Mouse (Mus musculus) brain, embryonic 18.5 days (tissue): Measurements from ENCODE around the gene Gm11239.
"Not testable (repeated sequence)": the region's sequence is repeated elsewhere in the genome, so short reads cannot be mapped to it uniquely, and the experiment has no call there.

ENCODE experiments used
- DNase-seq: peaks from one replicate; pipeline ENCODE4 v3.0.0-alpha.2; 2012; ENCODE audit warnings: low read depth, low spot score

The Gm11239 gene

DNA sequence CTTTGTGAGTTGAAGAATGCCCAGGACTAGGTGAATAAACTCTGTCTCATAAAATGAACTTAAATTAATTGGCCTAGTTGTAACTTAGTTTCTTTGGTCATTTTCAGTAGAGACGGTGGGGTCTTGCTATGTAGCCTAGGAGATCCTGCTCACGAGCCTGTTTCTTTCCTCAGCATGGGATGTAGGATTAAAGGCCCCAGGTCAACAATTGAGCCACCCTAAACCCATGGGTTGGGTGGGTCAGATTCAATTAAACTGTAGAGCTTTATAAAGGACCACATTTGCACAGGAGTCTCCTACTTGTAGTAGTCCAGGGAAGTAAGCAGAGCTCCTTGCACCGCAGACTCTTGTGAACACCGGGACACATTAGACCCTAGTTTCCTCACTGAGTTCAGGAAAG, at the start of gene Gm11239:
Gene Gm11239, plus strand, starts transcription at position 301 of the 400 bp plus-strand sequence.
- not testable (repeated sequence) for DNase-seq

DNA sequence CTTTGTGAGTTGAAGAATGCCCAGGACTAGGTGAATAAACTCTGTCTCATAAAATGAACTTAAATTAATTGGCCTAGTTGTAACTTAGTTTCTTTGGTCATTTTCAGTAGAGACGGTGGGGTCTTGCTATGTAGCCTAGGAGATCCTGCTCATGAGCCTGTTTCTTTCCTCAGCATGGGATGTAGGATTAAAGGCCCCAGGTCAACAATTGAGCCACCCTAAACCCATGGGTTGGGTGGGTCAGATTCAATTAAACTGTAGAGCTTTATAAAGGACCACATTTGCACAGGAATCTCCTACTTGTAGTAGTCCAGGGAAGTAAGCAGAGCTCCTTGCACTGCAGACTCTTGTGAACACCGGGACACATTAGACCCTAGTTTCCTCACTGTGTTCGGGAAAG, 45.5 kb upstream of the Gm11239 start, which contains the start of gene Gm11237:
Gene Gm11237, plus strand, starts transcription at position 301 of the 400 bp plus-strand sequence.
- not testable (repeated sequence) for DNase-seq

DNA sequence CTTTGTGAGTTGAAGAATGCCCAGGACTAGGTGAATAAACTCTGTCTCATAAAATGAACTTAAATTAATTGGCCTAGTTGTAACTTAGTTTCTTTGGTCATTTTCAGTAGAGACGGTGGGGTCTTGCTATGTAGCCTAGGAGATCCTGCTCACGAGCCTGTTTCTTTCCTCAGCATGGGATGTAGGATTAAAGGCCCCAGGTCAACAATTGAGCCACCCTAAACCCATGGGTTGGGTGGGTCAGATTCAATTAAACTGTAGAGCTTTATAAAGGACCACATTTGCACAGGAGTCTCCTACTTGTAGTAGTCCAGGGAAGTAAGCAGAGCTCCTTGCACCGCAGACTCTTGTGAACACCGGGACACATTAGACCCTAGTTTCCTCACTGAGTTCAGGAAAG, 30.3 kb upstream of the Gm11239 start, which contains the start of gene Gm11236:
Gene Gm11236, plus strand, starts transcription at position 301 of the 400 bp plus-strand sequence.
- DNase-seq, result not testable (repeated sequence)

DNA sequence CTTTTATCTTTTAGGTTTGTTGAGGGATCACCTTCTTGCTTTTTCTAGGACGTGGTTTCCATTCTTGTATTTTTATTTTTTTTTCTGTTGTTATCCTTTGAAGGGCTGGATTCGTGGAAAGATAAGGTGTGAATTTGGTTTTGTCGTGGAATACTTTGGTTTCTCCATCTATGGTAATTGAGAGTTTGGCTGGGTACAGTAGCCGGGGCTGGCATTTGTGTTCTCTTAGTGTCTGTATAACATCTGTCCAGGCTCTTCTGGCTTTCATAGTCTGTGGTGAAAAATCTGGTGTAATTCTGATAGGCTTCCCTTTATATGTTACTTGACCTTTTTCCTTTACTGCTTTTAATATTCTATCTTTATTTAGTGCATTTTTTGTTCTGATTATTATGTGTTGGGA, 6.3 kb upstream of the Gm11239 start:
- DNase-seq, result not testable (repeated sequence)

GRCm38 (mm10) chr4:73683216-73683615, 15.1 kb downstream of the Gm11239 start, which contains the start of gene Gm428:
Gene Gm428 (plus strand): TSS chr4:73683516.
- not testable (repeated sequence) for DNase-seq

DNA sequence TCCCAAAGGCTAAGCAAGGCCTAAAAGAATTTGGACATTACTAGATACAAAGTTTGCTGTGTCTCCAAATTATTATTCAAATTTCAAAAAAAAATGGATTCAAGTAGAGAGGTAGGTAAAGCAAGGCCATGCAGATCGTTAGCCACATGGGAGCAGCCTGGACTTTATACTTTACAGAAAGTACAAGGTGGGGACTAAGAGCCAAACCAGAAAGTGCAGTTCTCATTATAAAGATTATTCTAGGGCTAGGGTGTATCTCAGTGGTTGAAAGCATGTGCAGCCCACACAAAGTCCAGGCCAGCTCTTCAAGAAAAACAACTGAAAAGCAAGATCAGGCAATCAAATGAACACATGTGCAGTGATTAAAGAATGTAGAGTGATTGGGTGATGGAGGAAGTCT, 50.6 kb downstream of the Gm11239 start:
- no peak for DNase-seq

GRCm38 (mm10) chr4:73719819-73720218, 51.7 kb downstream of the Gm11239 start:
- no peak for DNase-seq
